Mouse (Mus musculus) spleen, adult 18-20 months (tissue): ENCODE results near the gene Dhx32.

Experiments used
- DNase-seq, 2 experiments: peaks; one replicate each; pipeline ENCODE4 v3.0.0; 2022; ENCODE audit warnings: mixed read lengths in 2 of 2

Dhx32 gene

DNA sequence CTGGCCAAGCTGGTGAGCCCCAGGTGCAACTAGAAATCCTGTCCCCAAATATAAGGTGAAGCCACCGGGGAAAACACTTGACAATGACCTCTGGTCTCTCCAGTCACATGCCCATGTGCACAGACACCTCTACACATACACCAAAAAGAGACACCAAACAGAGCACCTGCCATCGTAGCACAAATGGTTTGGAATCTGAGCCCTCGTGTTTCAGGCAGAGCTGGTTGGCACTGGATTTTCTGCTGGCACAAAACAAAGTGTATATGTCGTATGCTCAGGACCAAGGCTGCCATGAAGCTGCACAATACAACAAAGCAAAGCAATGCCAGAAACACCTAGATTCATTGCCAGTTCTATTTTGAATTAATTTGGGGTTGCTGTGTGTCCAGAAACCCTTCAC lies 14.5 kb downstream of the Dhx32 start:
- DNase-seq = no peak

- DNase-seq = no peak
Measured at GRCm38 (mm10) chr7:133765849-133766243, 16.7 kb downstream of the Dhx32 start.

GRCm38 (mm10) chr7:133765240-133765848 lies 17.2 kb downstream of the Dhx32 start:
- DNase-seq = no peak

- no peak for DNase-seq
Measured at GRCm38 (mm10) chr7:133764425-133764824, 18.1 kb downstream of the Dhx32 start.

DNA sequence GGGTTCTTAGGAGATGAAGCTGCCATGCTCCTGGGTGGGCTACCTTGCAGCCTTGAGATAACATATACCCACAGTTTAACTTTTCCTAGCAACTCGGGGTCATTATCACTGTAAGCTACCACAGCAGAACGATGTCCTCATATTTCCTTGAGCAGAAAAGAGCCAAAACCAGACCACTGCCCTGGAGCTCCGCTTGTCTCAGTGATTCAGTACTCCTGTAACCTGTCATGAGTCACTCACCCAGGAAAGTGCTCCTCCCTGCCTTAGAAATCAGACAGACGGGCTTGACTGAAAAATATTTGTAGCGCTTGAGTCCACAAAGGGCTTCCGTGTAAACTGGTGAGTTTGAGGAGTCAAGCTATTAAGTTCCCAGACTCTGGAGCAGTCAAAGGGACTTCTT lies 19.8 kb downstream of the Dhx32 start:
- no peak for DNase-seq

DNA sequence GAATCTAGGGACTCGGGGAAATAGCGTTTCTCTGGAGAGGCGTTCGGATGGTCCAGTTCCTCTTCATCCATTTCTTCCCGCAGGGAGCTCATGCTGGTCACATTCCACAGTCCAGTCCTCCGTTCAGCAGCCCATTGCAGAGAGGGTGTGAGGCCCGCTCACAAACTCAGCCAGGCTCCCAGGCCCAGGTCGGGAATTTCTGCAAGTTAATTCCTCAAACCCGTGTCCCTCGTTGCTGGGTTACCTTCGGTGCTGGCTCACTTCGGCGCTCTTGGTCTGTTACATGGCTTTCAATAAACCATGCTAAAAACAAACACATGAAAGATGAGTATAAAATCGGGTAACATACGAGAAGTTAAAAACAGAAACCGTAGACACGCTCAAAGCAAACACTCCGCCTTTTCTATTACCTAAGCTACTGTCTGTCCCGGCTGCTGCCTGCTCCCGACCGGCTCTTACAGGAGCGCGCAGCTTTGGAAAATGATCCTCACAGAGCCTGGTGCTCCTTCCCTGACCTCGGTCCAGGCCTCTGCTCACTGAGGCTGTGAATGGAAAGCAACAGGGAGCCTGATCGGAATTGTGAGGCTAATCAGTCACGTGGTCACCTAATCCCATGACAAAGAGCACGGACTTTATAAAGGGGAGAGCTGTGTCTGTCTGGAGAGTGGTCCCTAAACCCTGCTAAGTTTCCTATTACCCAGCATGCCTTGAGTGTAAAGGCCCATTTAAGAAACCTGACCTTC lies 22.7 kb downstream of the Dhx32 start:
- no peak for DNase-seq

DNA sequence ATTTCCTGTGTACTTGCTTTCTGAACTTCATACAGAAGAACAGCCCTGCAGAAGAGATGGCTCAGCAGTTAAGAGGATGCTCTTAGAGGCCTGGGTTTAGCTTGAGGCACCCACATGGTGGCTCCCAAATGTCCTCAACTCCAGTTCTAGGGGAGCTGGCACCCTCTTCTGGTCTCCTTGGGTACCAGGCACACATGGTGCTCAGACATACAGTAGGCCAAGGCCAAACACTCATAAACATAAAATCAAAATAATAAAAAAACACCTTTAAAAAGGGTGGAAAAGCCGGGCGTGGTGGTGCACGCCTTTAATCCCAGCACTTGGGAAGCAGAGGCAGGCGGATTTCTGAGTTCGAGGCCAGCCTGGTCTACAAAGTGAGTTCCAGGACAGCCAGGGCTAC lies 23.8 kb downstream of the Dhx32 start:
- DNase-seq = no peak

DNA sequence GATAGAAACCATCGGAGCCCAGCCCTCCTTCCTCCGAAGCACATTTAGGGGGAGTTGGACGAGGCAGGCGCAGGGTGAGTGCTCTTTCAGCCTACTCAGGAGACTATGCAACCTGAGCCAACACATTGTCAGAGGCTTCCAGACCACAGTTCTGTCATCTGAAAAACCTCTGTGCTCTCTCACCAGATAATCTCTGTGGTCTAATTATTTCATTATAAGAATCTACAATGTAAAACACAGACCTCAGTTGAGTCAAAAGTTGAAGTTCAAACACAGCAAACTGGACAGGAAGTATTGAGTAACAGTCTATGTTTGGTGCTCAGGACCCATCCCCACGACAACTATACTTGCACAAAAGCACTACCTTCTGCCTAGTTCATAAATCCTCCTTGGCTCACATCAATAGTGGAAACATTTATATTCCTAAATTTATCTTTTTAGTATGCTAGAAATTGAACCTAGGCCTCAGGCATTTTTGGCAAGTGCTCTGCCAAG lies 24.5 kb downstream of the Dhx32 start:
- no peak for DNase-seq

DNA sequence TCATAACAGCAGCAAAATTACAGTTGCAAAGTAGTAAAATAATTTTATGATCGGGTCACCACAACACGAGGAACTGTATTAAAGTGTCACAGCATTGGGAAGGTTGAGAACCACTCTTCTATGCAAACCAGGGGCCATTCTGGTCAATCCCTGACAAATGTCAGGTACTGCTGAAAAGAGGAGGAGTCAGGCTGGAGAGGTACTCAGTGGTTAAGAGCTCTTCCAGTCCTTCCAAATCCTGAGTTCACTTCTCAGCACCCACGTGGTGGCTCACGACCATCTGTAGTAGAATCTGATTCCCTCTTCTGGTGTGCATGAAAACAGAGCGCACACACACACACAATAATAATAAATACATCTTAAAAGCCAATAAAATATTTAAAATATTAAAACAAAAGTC lies 31.4 kb downstream of the Dhx32 start:
- no peak for DNase-seq

GRCm38 (mm10) chr7:133750666-133751065 lies 31.9 kb downstream of the Dhx32 start:
- no peak for DNase-seq

- no peak for DNase-seq
Measured at GRCm38 (mm10) chr7:133748753-133749152, 33.8 kb downstream of the Dhx32 start.

GRCm38 (mm10) chr7:133747372-133747771 lies 35.2 kb downstream of the Dhx32 start:
- DNase-seq = no peak

GRCm38 (mm10) chr7:133744701-133745100 lies 37.8 kb downstream of the Dhx32 start:
- DNase-seq = no peak

GRCm38 (mm10) chr7:133744209-133744608 lies 38.3 kb downstream of the Dhx32 start:
- no peak for DNase-seq

DNA sequence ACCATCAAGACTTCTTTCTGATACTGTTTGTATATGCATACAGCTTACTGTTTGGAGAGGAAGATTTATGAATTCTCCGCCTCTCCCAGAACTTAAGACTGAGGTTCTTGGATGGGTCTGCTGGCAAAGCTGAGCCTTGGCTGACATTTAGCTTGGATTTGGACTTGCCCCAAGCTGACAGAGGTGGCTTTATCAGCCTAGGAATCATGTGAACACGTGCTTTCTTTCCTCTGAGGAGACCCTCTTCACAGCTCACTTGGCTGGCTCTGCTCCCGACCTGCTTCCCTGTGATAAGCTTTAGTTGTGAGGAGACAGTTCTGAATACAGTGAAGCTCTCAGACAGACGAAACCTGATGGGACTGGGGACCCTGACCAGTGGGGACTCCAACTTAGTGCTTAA lies 38.9 kb downstream of the Dhx32 start:
- DNase-seq = no peak

- no peak for DNase-seq
Measured at GRCm38 (mm10) chr7:133742530-133743325, 39.8 kb downstream of the Dhx32 start.

GRCm38 (mm10) chr7:133740558-133740957 lies 42.0 kb downstream of the Dhx32 start:
- DNase-seq = no peak

DNA sequence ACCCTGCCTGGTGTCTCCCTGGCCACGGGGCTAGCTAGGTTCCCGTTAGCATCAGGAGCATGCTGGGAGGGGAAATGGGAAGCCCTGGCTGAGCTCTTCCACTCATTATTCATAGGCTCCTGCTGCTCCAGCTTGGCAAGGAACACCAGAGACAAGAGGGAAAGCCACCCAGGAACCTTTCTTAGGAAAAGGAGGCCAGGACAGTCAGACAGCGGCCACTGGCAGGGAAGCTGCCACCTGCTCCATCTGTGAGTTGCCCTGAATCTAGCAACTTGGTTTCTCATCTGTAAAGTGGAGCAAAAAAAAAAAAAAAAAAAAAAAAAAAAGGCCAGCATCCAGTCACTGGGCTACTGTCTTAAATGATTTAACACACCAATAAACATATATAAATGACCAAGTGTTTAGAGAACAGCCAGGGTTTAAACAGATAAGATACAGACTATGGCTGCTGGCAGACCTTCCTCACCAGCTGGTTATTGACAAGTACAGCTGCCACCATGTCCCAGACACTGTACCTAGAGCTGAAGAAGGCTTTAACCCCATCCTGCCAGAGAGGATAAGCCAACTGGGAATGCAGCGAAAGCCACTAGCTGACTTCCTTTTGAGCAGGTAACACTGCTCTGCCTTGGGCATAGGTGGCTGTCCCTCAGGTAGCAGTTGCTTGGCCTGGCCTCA lies 50.4 kb downstream of the Dhx32 start:
- DNase-seq = no peak

DNA sequence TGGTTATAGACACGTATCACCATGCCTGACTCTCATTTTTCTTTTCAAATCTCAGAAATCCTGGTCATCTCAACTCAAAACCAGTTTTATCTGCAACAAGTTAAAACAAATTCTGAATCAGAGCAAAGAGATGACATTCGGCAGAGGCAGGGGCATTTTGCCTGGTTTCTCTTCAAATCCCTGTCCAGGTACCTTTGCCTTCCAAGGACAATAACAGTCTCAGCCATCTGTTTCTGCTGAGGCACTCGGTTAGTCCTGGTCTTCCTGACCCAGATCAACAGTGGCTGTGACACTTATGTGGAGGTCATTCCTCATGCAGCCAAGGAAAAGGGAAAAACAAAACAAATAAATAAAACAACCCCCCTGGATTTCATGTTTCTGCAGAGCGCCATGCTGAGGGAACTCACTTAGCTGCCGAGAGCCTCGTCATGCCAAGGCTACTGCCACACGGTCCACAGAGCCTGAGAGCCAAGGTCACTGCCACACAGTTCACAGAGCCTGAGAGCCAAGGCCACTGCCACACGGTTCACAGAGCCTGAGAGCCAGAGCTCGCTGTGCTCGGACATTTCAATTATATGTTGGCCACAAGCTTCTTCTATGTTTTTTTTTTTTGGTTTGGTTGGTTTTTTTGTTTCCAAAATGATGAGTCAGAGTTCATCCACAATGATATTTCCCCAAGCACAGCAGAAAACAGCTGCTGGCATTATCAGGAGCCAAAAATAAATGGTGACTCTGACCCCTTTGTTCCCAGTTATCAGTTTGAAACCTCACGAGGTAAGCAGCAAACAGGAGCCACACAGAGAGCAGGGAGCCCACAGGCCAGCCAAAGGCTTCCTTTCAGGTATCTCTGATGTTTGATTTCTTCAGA lies 52.0 kb downstream of the Dhx32 start:
- no peak for DNase-seq

DNA sequence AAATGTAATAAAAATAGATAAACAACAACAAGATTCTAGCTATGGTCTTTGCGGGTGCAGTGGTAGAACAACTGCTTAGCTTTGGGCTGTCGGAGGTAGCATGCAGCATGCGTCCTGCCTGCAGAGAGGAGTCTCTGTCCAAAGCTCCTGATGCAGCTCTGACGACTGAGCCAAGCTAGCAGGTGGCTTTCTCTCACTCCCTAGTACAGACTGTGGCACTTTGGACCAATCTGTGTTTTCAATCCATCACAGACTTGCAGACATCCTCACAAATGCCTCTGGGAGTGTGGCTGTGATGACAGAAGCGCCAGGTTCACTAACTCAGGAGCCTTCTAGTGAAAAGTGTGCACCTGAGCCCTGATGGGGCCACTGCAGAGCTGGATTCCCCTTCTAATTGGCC lies 53.2 kb downstream of the Dhx32 start:
- no peak for DNase-seq

DNA sequence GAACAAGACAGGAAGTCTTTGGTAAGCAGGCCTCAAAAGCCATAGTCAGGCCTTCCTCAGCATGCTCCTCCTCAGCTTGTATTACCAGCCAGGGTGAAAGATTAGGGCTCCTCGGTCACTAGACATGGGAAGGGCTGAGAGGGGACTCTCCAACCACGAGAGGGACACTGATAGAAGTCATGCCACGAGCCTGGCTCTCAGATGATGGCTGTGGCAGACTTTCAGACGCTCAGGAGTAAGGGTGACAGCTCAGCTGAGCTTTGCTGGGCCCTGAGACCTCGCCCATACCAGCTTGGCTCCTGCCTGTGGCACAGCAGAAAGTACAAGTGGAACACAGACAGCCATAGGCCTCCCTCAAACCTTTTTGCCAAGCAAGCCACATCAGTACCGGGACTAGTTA lies 55.5 kb downstream of the Dhx32 start:
- no peak for DNase-seq

GRCm38 (mm10) chr7:133725571-133725970 lies 57.0 kb downstream of the Dhx32 start:
- DNase-seq = no peak
